Mouse (Mus musculus) midbrain, postnatal 0 days (tissue): ENCODE measurements at regions not wholly inside any gene's neighbourhood (a gene's known extent, or its start where the extent isn't known, plus 50 kb on each side); places are given as distances from the start of the nearest gene placed in this dataset.
A peak's percentile ranks its signal among the peaks of the same experiment; 100 is the strongest.

Experiments
- ATAC-seq: fragments of 200-750 bp; cut with Nextera tagmentation; 2 replicates; pipeline ENCODE4 v1.8.0; 2017; ENCODE audit warnings: moderate number of reproducible peaks, mild to moderate bottlenecking, moderate TSS enrichment, moderate library complexity; ENCODE audit not compliant: low FRiP score
- DNase-seq: peaks from one replicate; pipeline ENCODE4 v3.0.0-alpha.2; 2015; ENCODE audit warnings: low spot score
- H3K27ac ChIP-seq: fragments of 300-500 bp; sonication (generic); 2 replicates; pipeline ENCODE4 v1.5.1; 2014; ENCODE audit warnings: low read depth, mild to moderate bottlenecking, low read length, mixed read lengths
- H3K27me3 ChIP-seq: fragments of 300-500 bp; sonication (generic); 2 replicates; pipeline ENCODE4 v1.6.1; 2014; ENCODE audit warnings: low read length, control low read depth, mixed read lengths; ENCODE audit not compliant: insufficient read depth
- H3K36me3 ChIP-seq: fragments of 300-500 bp; sonication (generic); 2 replicates; pipeline ENCODE4 v1.6.1; 2014; ENCODE audit warnings: low read length, control low read depth, mixed read lengths; ENCODE audit not compliant: insufficient read depth
- H3K4me1 ChIP-seq: fragments of 300-500 bp; sonication (generic); 2 replicates; pipeline ENCODE4 v1.6.1; 2014; ENCODE audit warnings: mild to moderate bottlenecking, control low read depth, antibody characterized with exemption, low read length, mixed read lengths; ENCODE audit not compliant: insufficient read depth
- H3K4me2 ChIP-seq: fragments of 300-500 bp; sonication (generic); 2 replicates; pipeline ENCODE4 v1.6.1; 2014; ENCODE audit warnings: low read depth, mild to moderate bottlenecking, low read length, mixed read lengths; ENCODE audit not compliant: poor library complexity, severe bottlenecking
- H3K4me3 ChIP-seq: fragments of 300-500 bp; sonication (generic); 2 replicates; pipeline ENCODE4 v1.5.1; 2014; ENCODE audit warnings: low read depth, mild to moderate bottlenecking, low read length, moderate library complexity
- H3K9ac ChIP-seq: fragments of 300-500 bp; sonication (generic); replicated peaks from 2 replicates; pipeline ENCODE4 v1.6.1; 2014; ENCODE audit warnings: mild to moderate bottlenecking, low read length, moderate library complexity, mixed read lengths; ENCODE audit not compliant: poor library complexity, severe bottlenecking
- H3K9me3 ChIP-seq: fragments of 300-500 bp; sonication (generic); 2 replicates; pipeline ENCODE4 v1.6.1; 2016; ENCODE audit warnings: low read length, control low read depth
- CTCF ChIP-seq: IDR thresholded peaks from 2 replicates; pipeline ENCODE4 v1.5.1; 2016; ENCODE audit warnings: antibody characterized with exemption, mild to moderate bottlenecking
- WGBS: fragments of 180-500 bp; shearing (Covaris S2); extraction: QIAGEN DNeasy Blood & Tissue Kit; methylation state at CpG from one replicate; pipeline ENCODE4 v1.1.7; 2014; 5-methylcytosine and 5-hydroxymethylcytosine counted together

DNA sequence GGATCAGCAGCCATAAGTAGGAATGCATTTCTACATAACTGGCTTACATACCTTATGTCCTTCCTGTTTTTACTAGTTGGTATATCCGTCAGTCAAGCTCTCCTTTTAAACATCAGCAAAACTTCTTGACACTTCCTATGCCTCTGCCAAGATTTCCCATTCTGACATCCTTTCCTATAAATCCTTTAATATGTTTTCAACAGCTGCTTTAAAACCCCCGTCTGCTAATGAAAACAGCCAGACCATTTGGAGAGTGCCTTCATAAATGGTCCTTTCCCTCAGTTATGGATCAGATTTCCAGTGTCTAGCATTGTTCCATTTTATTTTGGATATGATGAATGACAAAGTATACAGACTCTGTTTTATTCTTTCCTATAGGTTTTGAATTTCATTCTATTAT is 270.7 kb upstream of the Rgmb start:
- DNase-seq (no peak), ATAC-seq (no peak)
- WGBS = 82% methylated on average over 2 of the region's 2 CpGs
- no peaks in the 10 kb centered on the region for H3K36me3 ChIP-seq
- H3K27ac ChIP-seq = no peak overlapping the region
- H3K27me3 ChIP-seq = no peaks in the 10 kb centered on the region
- H3K4me3 ChIP-seq = no peak overlapping the region
- TF ChIP-seq CTCF = no peak
- no peaks in the 10 kb centered on the region for H3K4me1 ChIP-seq
- no peak overlapping the region for H3K4me2 ChIP-seq
- no peak overlapping the region for H3K9ac ChIP-seq
- no peaks in the 10 kb centered on the region for H3K9me3 ChIP-seq

GRCm38 (mm10) chr17:16092952-16093351 is 262.1 kb upstream of the Rgmb start:
- Histone ChIP-seq H3K27ac (no peak overlapping the region), H3K36me3 (no peaks in the 10 kb centered on the region), H3K27me3 (no peaks in the 10 kb centered on the region), H3K9me3 (no peaks in the 10 kb centered on the region), H3K4me1 (no peaks in the 10 kb centered on the region), H3K4me3 (no peak overlapping the region), H3K9ac (no peak overlapping the region), H3K4me2 (no peak overlapping the region)
- WGBS = 87% methylated on average over 4 of the region's 4 CpGs
- DNase-seq = no peak
- no peak for TF ChIP-seq CTCF
- ATAC-seq = no peak

GRCm38 (mm10) chr17:16089619-16090280 is 258.9 kb upstream of the Rgmb start:
- ATAC-seq = no peak
- no peak for DNase-seq
- no peak overlapping the region for H3K4me2 ChIP-seq
- H3K4me1 ChIP-seq = no peaks in the 10 kb centered on the region
- no peak overlapping the region for H3K4me3 ChIP-seq
- H3K9me3 ChIP-seq = no peaks in the 10 kb centered on the region
- H3K27me3 ChIP-seq = no peaks in the 10 kb centered on the region
- no peak for TF ChIP-seq CTCF
- no peaks in the 10 kb centered on the region for H3K36me3 ChIP-seq
- no peak overlapping the region for H3K27ac ChIP-seq
- WGBS = 51% methylated on average over 8 of the region's 8 CpGs
- no peak overlapping the region for H3K9ac ChIP-seq

DNA sequence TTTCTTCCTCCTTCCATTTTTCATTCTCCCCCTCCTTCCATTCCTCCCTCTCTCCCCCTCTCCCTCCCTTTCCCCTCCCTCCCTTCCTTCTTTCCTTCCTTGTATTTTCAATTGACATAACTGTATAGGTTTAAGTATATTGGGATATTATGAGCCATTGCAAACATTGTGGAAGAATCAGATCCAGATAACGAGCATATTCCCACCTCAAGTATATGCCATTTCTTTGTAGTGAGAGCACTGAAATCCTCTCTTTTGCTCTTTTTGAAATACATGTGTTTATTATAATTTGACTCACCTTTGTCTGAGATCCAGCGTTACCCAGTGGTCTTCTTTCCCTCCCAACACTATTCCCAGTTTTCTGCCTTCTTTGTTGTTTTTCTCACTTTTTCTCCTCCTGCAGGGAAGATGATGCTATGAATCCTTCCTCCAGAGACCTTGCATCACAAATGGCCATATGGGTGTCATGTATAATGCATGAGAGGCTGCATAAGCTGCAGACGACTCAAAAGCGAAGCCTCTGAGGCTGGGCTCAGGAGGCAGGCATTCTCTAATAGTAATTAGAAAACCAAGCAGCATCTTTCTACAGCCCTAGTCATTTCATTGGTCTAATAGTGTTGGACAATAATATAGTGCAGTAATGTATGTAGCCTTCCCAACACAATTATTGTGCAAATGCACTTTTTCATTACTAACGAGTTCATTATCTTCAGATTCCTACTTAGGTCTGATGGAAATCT is 258.2 kb upstream of the Rgmb start:
- 15% methylated on average over 5 of the region's 5 CpGs for WGBS
- ATAC-seq (peak; percentile 49; the same call in 1 of the 2 replicates), DNase-seq (peak; percentile 62)
- no peaks in the 10 kb centered on the region for H3K36me3 ChIP-seq
- no peak overlapping the region for H3K9ac ChIP-seq
- H3K4me2 ChIP-seq = 0 out of 2 replicates have a peak overlapping the region, but pooled peaks have one; percentile 2
- H3K4me3 ChIP-seq = no peak overlapping the region
- H3K27ac ChIP-seq = no peak overlapping the region
- H3K9me3 ChIP-seq = no peaks in the 10 kb centered on the region
- H3K27me3 ChIP-seq = no peaks in the 10 kb centered on the region
- H3K4me1 ChIP-seq = no peaks in the 10 kb centered on the region
- TF ChIP-seq CTCF = no peak

GRCm38 (mm10) chr17:16087046-16087445 is 256.2 kb upstream of the Rgmb start:
- H3K9ac ChIP-seq = no peak overlapping the region
- no peak overlapping the region for H3K4me3 ChIP-seq
- no peaks in the 10 kb centered on the region for H3K27me3 ChIP-seq
- H3K36me3 ChIP-seq = no peaks in the 10 kb centered on the region
- WGBS = 85% methylated on average over 2 of the region's 2 CpGs
- H3K4me1 ChIP-seq = no peaks in the 10 kb centered on the region
- H3K27ac ChIP-seq = no peak overlapping the region
- TF ChIP-seq CTCF = no peak
- ATAC-seq (no peak), DNase-seq (no peak)
- H3K9me3 ChIP-seq = no peaks in the 10 kb centered on the region
- H3K4me2 ChIP-seq = no peak overlapping the region

DNA sequence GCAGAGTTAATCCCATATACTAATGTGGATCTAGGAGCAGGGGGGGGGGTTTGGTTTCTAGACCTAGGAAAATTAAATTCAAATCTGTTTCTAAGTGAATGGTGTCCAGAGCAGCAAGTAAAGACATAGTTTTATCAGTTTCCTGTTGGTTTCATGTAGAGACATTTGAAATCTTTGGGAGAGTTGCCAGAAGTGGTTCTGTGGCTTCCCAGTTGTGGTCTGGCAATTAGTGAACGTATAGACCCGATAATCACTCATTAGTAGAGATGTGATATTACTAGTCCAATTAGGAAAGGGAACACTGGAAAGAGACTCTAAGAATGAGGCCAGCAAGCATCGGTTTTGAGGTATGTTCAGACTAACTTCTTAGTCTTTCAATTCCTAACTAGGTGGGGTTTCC is 252.0 kb upstream of the Rgmb start:
- 85% methylated on average over 3 of the region's 3 CpGs for WGBS
- no peak for TF ChIP-seq CTCF
- Histone ChIP-seq H3K9me3 (no peaks in the 10 kb centered on the region), H3K36me3 (no peaks in the 10 kb centered on the region), H3K4me3 (no peak overlapping the region), H3K4me1 (no peaks in the 10 kb centered on the region), H3K27me3 (no peaks in the 10 kb centered on the region), H3K27ac (no peak overlapping the region), H3K4me2 (no peak overlapping the region), H3K9ac (no peak overlapping the region)
- ATAC-seq (no peak), DNase-seq (no peak)
